Mouse (Mus musculus) left cerebral cortex, postnatal 14 days (tissue): Measurements from ENCODE around the gene Wdr62. TPM values are rescaled to one million over a fixed set of nuclear protein-coding genes. Genes with fewer than 3 reads are reported as not detected.
A peak's percentile ranks its signal among the peaks of the same experiment; 100 is the strongest.

Experiments
- DNase-seq, 2 experiments: peaks; one replicate each; pipeline ENCODE4 v3.0.0; 2021 to 2022; ENCODE audit warnings: low spot score in 2 of 2, mixed read lengths in 1 of 2
- intact Hi-C: fragments of 180-260 bp; cut with DNase I; formaldehyde crosslinking; loops from one replicate; pipeline ENCODE4 v1.15.1; 2025
- total RNA-seq, 2 experiments: library from RNA; stranded (reverse); gene quantifications; 2 replicates each; pipeline ENCODE4 v1.2.3; 2021

The Wdr62 gene
- total RNA-seq, 2 experiments from 2014 or later: 1.2 to 2.0 TPM

GRCm38 (mm10) chr7:30194101-30194831 is 86.0 kb downstream of the Wdr62 start:
- intact Hi-C loops: no loop called here
- peak; percentile 42 to 57 for DNase-seq

GRCm38 (mm10) chr7:30193581-30194100 is 86.6 kb downstream of the Wdr62 start:
- peak in 1 of 2 experiments; percentile 67 for DNase-seq
- intact Hi-C loops: no loop called here

GRCm38 (mm10) chr7:30193013-30193412 is 87.2 kb downstream of the Wdr62 start:
- intact Hi-C loops: no loop called here
- DNase-seq: no peak

DNA sequence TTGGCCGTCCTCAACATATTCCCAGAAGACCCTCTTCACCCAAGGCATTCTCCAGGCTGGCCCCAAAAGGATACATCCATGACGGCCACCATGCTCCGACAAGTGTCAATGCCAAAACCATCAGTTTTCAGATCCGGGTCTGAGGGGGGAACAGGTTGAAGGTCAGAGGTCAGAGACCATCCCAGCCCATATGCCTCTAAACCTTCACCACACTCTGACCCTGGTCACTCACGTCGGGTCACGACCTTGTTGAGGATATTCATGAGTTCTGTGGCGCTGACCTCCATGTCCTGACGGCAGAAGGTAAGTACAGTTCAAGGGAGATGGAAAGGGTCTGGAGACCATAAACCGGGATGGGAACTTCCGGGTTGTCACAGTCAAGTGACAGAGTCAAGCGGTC is 88.1 kb downstream of the Wdr62 start:
- intact Hi-C loops: no loop called here
- no peak for DNase-seq

Other genes starting within 250 kb of the Wdr62 start
- gene Zfp14, start 229.0 kb downstream of the Wdr62 start, total RNA-seq: 1 to 10 TPM; 6.6 to 7.0 TPM
- 1 to 10 TPM; 2.7 to 4.3 TPM for gene Zfp82, start 207.5 kb downstream of the Wdr62 start, total RNA-seq
- gene Gm26920, start 190.0 kb downstream of the Wdr62 start, total RNA-seq: under 1 TPM in 1 of 2 experiments, not detected in 1; 0.59 TPM
- gene Zfp566, start 189.9 kb downstream of the Wdr62 start, total RNA-seq: 1 to 10 TPM; 5.6 to 6.5 TPM
- 10 to 100 TPM; 54.8 to 67.7 TPM for gene Zfp260, start 185.6 kb downstream of the Wdr62 start, total RNA-seq
- 10 to 100 TPM; 29.8 to 35.3 TPM for gene Zfp382, start 158.5 kb downstream of the Wdr62 start, total RNA-seq
- gene Zfp146, start 110.7 kb downstream of the Wdr62 start, total RNA-seq: 10 to 100 TPM; 45.7 to 47.1 TPM
- gene Cox7a1, start 96.3 kb downstream of the Wdr62 start, total RNA-seq: 1 to 10 TPM; 3.4 to 4.9 TPM
- gene Capns1, start 81.6 kb downstream of the Wdr62 start, total RNA-seq: 100 to 1,000 TPM; 194 to 196 TPM
- 10 to 100 TPM; 55.8 to 59.8 TPM for gene Polr2i, start 48.5 kb downstream of the Wdr62 start, total RNA-seq
- gene Tbcb, start 48.1 kb downstream of the Wdr62 start, total RNA-seq: 100 to 1,000 TPM; 149 to 153 TPM
- gene Ovol3, start 44.7 kb downstream of the Wdr62 start, total RNA-seq: not detected
- gene Thap8, start 325 bp downstream of the Wdr62 start, total RNA-seq: under 1 TPM in 1 of 2 experiments, not detected in 1; 0.26 TPM
- 100 to 1,000 TPM; 499 to 503 TPM for gene Clip3, start 11.3 kb upstream of the Wdr62 start, total RNA-seq
- gene Alkbh6, start 28.3 kb upstream of the Wdr62 start, total RNA-seq: 10 to 100 TPM; 53.4 to 55.3 TPM
- 1 to 10 TPM; 6.9 to 8.2 TPM for gene Syne4, start 34.4 kb upstream of the Wdr62 start, total RNA-seq
- gene E130208F15Rik, start 41.3 kb upstream of the Wdr62 start, total RNA-seq: under 1 TPM; 0.40 to 0.44 TPM
- gene Sdhaf1, start 43.5 kb upstream of the Wdr62 start, total RNA-seq: 10 to 100 TPM in 1 of 2 experiments, 1 to 10 TPM in 1; 7.3 to 10.2 TPM
- 10 to 100 TPM; 39.1 to 42.5 TPM for gene Lrfn3, start 82.4 kb upstream of the Wdr62 start, total RNA-seq
- gene Tyrobp, start 133.3 kb upstream of the Wdr62 start, total RNA-seq: 10 to 100 TPM; 24.9 to 26.1 TPM
- gene Hcst, start 139.4 kb upstream of the Wdr62 start, total RNA-seq: 1 to 10 TPM in 1 of 2 experiments, not detected in 1; 2.6 TPM
- gene Nfkbid, start 141.3 kb upstream of the Wdr62 start, total RNA-seq: 1 to 10 TPM; 2.8 to 4.2 TPM
- 1,000 to 10,000 TPM; 1,098 to 1,148 TPM for gene Aplp1, start 165.1 kb upstream of the Wdr62 start, total RNA-seq
- gene Kirrel2, start 177.3 kb upstream of the Wdr62 start, total RNA-seq: 1 to 10 TPM; 6.1 to 8.0 TPM
- gene Nphs1, start 177.9 kb upstream of the Wdr62 start, total RNA-seq: under 1 TPM; 0.35 to 0.53 TPM
- gene Prodh2, start 213.2 kb upstream of the Wdr62 start, total RNA-seq: not detected